Mouse (Mus musculus) stomach, postnatal 0 days (tissue): ENCODE data around the gene Tbata. TPM values are rescaled to one million over a fixed set of nuclear protein-coding genes. Genes with fewer than 3 reads are reported as not detected.
A peak's percentile ranks its signal among the peaks of the same experiment; 100 is the strongest.

Experiments
- ATAC-seq: fragments of 200-750 bp; cut with Nextera tagmentation; 2 replicates; pipeline ENCODE4 v1.8.0; 2017; ENCODE audit not compliant: low FRiP score, low TSS enrichment
- DNase-seq: peaks from one replicate; pipeline ENCODE4 v3.0.0-alpha.2; 2016; ENCODE audit warnings: low spot score
- H3K27ac ChIP-seq: fragments of 300-500 bp; sonication (generic); replicated peaks from 2 replicates; pipeline ENCODE4 v1.5.1; 2014; ENCODE audit warnings: mild to moderate bottlenecking, control low read depth
- H3K27me3 ChIP-seq: fragments of 300-500 bp; sonication (generic); 2 replicates; pipeline ENCODE4 v1.6.1; 2014; ENCODE audit warnings: low read length; ENCODE audit not compliant: control insufficient read depth, insufficient read depth
- H3K36me3 ChIP-seq: fragments of 300-500 bp; sonication (generic); 2 replicates; pipeline ENCODE4 v1.6.1; 2014; ENCODE audit warnings: low read length, mixed read lengths; ENCODE audit not compliant: control insufficient read depth, insufficient read depth
- H3K4me1 ChIP-seq: fragments of 300-500 bp; sonication (generic); replicated peaks from 2 replicates; pipeline ENCODE4 v1.6.1; 2014; ENCODE audit warnings: antibody characterized with exemption; ENCODE audit not compliant: control insufficient read depth, insufficient read depth
- H3K4me2 ChIP-seq: fragments of 300-500 bp; sonication (generic); replicated peaks from 2 replicates; pipeline ENCODE4 v1.6.1; 2014; ENCODE audit warnings: low read depth, mild to moderate bottlenecking, control low read depth, moderate library complexity
- H3K4me3 ChIP-seq: fragments of 300-500 bp; sonication (generic); 2 replicates; pipeline ENCODE4 v1.5.1; 2014; ENCODE audit warnings: low read depth, low read length, control low read depth
- H3K9ac ChIP-seq: fragments of 300-500 bp; sonication (generic); 2 replicates; pipeline ENCODE4 v1.6.1; 2014; ENCODE audit warnings: mild to moderate bottlenecking, low read length, control low read depth, mixed read lengths
- H3K9me3 ChIP-seq: fragments of 300-500 bp; sonication (generic); 2 replicates; pipeline ENCODE4 v1.6.1; 2016; ENCODE audit warnings: low read length; ENCODE audit not compliant: control insufficient read depth
- CTCF ChIP-seq: IDR thresholded peaks from 2 replicates; pipeline ENCODE4 v1.5.1; 2016; ENCODE audit warnings: antibody characterized with exemption, low read depth, mild to moderate bottlenecking, moderate library complexity
- EP300 ChIP-seq: optimal IDR thresholded peaks from 2 replicates; pipeline ENCODE3; 2016; ENCODE audit warnings: antibody characterized with exemption
- WGBS: fragments of 180-500 bp; shearing (Covaris S2); extraction: QIAGEN DNeasy Blood & Tissue Kit; methylation state at CpG from one replicate; pipeline ENCODE4 v1.1.7; 2014; 5-methylcytosine and 5-hydroxymethylcytosine counted together
- polyA plus RNA-seq: library from polyadenylated mRNA; unstranded; fragments of >200 nt; fragmentation: Nextera tagmentation; extraction: Ambion mirVana; gene quantifications from 2 replicates; pipeline ENCODE4 v1.2.1, GENCODE M21; 2015

Gene Tbata
- polyA plus RNA-seq, 1 experiment from 2014 or later: 0.29 TPM

GRCm38 (mm10) chr10:61203930-61204329, 32.2 kb downstream of the Tbata start:
- H3K4me3 ChIP-seq: no peak overlapping the region
- ATAC-seq: no peak
- no peaks in the 10 kb centered on the region for H3K9me3 ChIP-seq
- no peak for TF ChIP-seq EP300
- no peak for TF ChIP-seq CTCF
- no peak for DNase-seq
- H3K4me1 ChIP-seq: no peaks in the 10 kb centered on the region
- no peak overlapping the region for H3K27ac ChIP-seq
- H3K4me2 ChIP-seq: no peak overlapping the region
- WGBS: 72% methylated on average over 3 of the region's 3 CpGs
- H3K9ac ChIP-seq: no peak overlapping the region
- H3K36me3 ChIP-seq: no peaks in the 10 kb centered on the region
- H3K27me3 ChIP-seq: no peaks in the 10 kb centered on the region

- no peak for ATAC-seq
- TF ChIP-seq CTCF (no peak), EP300 (no peak)
- H3K27ac ChIP-seq: no peak overlapping the region
- no peak overlapping the region for H3K4me2 ChIP-seq
- H3K27me3 ChIP-seq: no peaks in the 10 kb centered on the region
- H3K36me3 ChIP-seq: no peaks in the 10 kb centered on the region
- WGBS: 82% methylated on average over 9 of the region's 9 CpGs
- no peaks in the 10 kb centered on the region for H3K9me3 ChIP-seq
- no peak overlapping the region for H3K4me3 ChIP-seq
- H3K4me1 ChIP-seq: no peaks in the 10 kb centered on the region
- H3K9ac ChIP-seq: no peak overlapping the region
- no peak for DNase-seq
Observed at GRCm38 (mm10) chr10:61208114-61208684, 36.4 kb downstream of the Tbata start.

GRCm38 (mm10) chr10:61211105-61211504, 39.4 kb downstream of the Tbata start:
- Histone ChIP-seq H3K4me2 (no peak overlapping the region), H3K27ac (no peak overlapping the region), H3K36me3 (no peaks in the 10 kb centered on the region), H3K9ac (no peak overlapping the region), H3K4me3 (no peak overlapping the region), H3K4me1 (no peaks in the 10 kb centered on the region), H3K27me3 (no peaks in the 10 kb centered on the region), H3K9me3 (no peaks in the 10 kb centered on the region)
- TF ChIP-seq EP300: no peak
- no peak for TF ChIP-seq CTCF
- no peak for ATAC-seq
- no peak for DNase-seq
- WGBS: 86% methylated on average over 4 of the region's 4 CpGs

- DNase-seq: peak; percentile 72
- H3K4me2 ChIP-seq: no peak overlapping the region
Observed at GRCm38 (mm10) chr10:61211743-61212142, 40.0 kb downstream of the Tbata start.

GRCm38 (mm10) chr10:61212817-61213216, 41.1 kb downstream of the Tbata start:
- H3K4me2 ChIP-seq: peak overlapping the region; percentile 17; the same call in 1 of the 2 replicates
- H3K4me3 ChIP-seq: no peak overlapping the region
- ATAC-seq (peak; percentile 74), DNase-seq (peak; percentile 77)
- no peak overlapping the region for H3K27ac ChIP-seq
- 17% methylated on average over 10 of the region's 11 CpGs for WGBS
- H3K27me3 ChIP-seq: no peaks in the 10 kb centered on the region
- H3K4me1 ChIP-seq: no peaks in the 10 kb centered on the region
- TF ChIP-seq CTCF (no peak), EP300 (no peak)
- H3K9me3 ChIP-seq: no peaks in the 10 kb centered on the region
- H3K9ac ChIP-seq: no peak overlapping the region
- H3K36me3 ChIP-seq: no peaks in the 10 kb centered on the region

More at GRCm38 (mm10) chr10:61211743-61212142, 40.0 kb downstream of the Tbata start:
- Histone ChIP-seq H3K9ac (no peak overlapping the region), H3K9me3 (no peaks in the 10 kb centered on the region), H3K36me3 (no peaks in the 10 kb centered on the region), H3K4me3 (no peak overlapping the region), H3K27ac (no peak overlapping the region), H3K4me1 (no peaks in the 10 kb centered on the region), H3K27me3 (no peaks in the 10 kb centered on the region)
- TF ChIP-seq CTCF (peak; percentile 86), EP300 (no peak)
- 9% methylated on average over 13 of the region's 13 CpGs for WGBS
- ATAC-seq: 0 out of 2 replicates have a peak, but pooled peaks have one; percentile 46

- no peak for ATAC-seq
- Histone ChIP-seq H3K9me3 (no peaks in the 10 kb centered on the region), H3K36me3 (no peaks in the 10 kb centered on the region), H3K4me3 (no peak overlapping the region), H3K4me2 (no peak overlapping the region), H3K27me3 (no peaks in the 10 kb centered on the region), H3K9ac (no peak overlapping the region), H3K27ac (no peak overlapping the region), H3K4me1 (no peaks in the 10 kb centered on the region)
- no peak for DNase-seq
- WGBS: 95% methylated on average over 6 of the region's 6 CpGs
- TF ChIP-seq CTCF (peak; percentile 59), EP300 (no peak)
Observed at GRCm38 (mm10) chr10:61215658-61216057, 43.9 kb downstream of the Tbata start.
